Mouse (Mus musculus) Muller cell, postnatal 12 days (primary cell): ENCODE measurements around the gene Vwa7.
"Not testable (repeated sequence)": the region's sequence is repeated elsewhere in the genome, so short reads cannot be mapped to it uniquely, and the experiment has no call there.

Source experiments
- DNase-seq: peaks from one replicate; pipeline ENCODE4 v3.0.0-alpha.2; 2015; ENCODE audit errors: inconsistent ontology term

The Vwa7 gene

GRCm38 (mm10) chr17:35021842-35022477, 5.6 kb downstream of the Vwa7 start:
- DNase-seq, result no peak

GRCm38 (mm10) chr17:35022541-35023060, 6.2 kb downstream of the Vwa7 start:
- DNase-seq, result no peak

- no peak for DNase-seq
Observed at GRCm38 (mm10) chr17:35023221-35023620, 6.8 kb downstream of the Vwa7 start.

- DNase-seq, result no peak
Observed at GRCm38 (mm10) chr17:35023756-35024155, 7.4 kb downstream of the Vwa7 start.

- no peak for DNase-seq
Observed at GRCm38 (mm10) chr17:35024261-35024660, 7.9 kb downstream of the Vwa7 start.

GRCm38 (mm10) chr17:35024691-35025488, 8.5 kb downstream of the Vwa7 start:
- DNase-seq, result no peak

GRCm38 (mm10) chr17:35026206-35026605, 9.8 kb downstream of the Vwa7 start:
- no peak for DNase-seq

- DNase-seq, result peak; percentile 89
Observed at GRCm38 (mm10) chr17:35027277-35028068, 11.1 kb downstream of the Vwa7 start, which contains the start of gene Sapcd1. Gene Sapcd1 (minus strand): TSS chr17:35028016.

- no peak for DNase-seq
Observed at GRCm38 (mm10) chr17:35028315-35028714, 11.9 kb downstream of the Vwa7 start.

- DNase-seq, result peak; percentile 55
Observed at GRCm38 (mm10) chr17:35029691-35030532, 13.5 kb downstream of the Vwa7 start.

GRCm38 (mm10) chr17:35031272-35031671, 14.9 kb downstream of the Vwa7 start:
- no peak for DNase-seq

- no peak for DNase-seq
Observed at GRCm38 (mm10) chr17:35031880-35032279, 15.5 kb downstream of the Vwa7 start.

- no peak for DNase-seq
Observed at GRCm38 (mm10) chr17:35032323-35032870, 16.0 kb downstream of the Vwa7 start.

GRCm38 (mm10) chr17:35033703-35034102, 17.3 kb downstream of the Vwa7 start:
- DNase-seq, result not testable (repeated sequence)

- DNase-seq, result no peak
Observed at GRCm38 (mm10) chr17:35034896-35035295, 18.5 kb downstream of the Vwa7 start.

GRCm38 (mm10) chr17:35039121-35039873, 22.9 kb downstream of the Vwa7 start:
- no peak for DNase-seq

- DNase-seq, result no peak
Observed at GRCm38 (mm10) chr17:35043794-35044193, 27.4 kb downstream of the Vwa7 start.

GRCm38 (mm10) chr17:35044904-35045806, 28.8 kb downstream of the Vwa7 start:
- peak; percentile 71 for DNase-seq
